ENCODE assay signal across 10 mouse cellular contexts in genomic region chr9:105522063-105522462, GRCm38 (mm10). TPM values are rescaled to one million over a fixed set of nuclear protein-coding genes. Genes with fewer than 3 reads are reported as not detected.
DNase-seq lines count a peak whose midpoint lies in the region; ATAC-seq lines count a peak whose summit lies in the region.
"Had no signal": no experiment of that assay in that cellular context is flagged by ENCODE, and none has a peak within 500 bp of the region (broad histone marks: within the 10 kb centered on the region; RNA-seq: fewer than 3 reads in every experiment).

No protein-coding gene starts in this region.

- no peak overlapping the region for H3K9ac ChIP-seq in hindbrain, embryonic 14.5 days
- H3K9ac ChIP-seq in hindbrain, embryonic 16.5 days (ENCODE audit: low read depth, low read length): no peak overlapping the region
- no peak overlapping the region for H3K9ac ChIP-seq in liver, embryonic 12.5 days

- intact Hi-C loops in left cerebral cortex, postnatal 10 days (cut with DNase I): no loop called here

- no peaks in the 10 kb centered on the region for H3K9me3 ChIP-seq in hindbrain, embryonic 14.5 days (ENCODE audit: control insufficient read depth, low read length)
- no peaks in the 10 kb centered on the region for H3K9me3 ChIP-seq in hindbrain, embryonic 16.5 days (ENCODE audit: control insufficient read depth, low read length)
- H3K9me3 ChIP-seq in liver, embryonic 12.5 days (replicated peaks): no peaks in the 10 kb centered on the region

- H3K4me3 ChIP-seq in hindbrain, embryonic 14.5 days (replicated peaks; ENCODE audit: low read length): no peak overlapping the region
- no peak overlapping the region for H3K4me3 ChIP-seq in hindbrain, embryonic 16.5 days (ENCODE audit: low read length)
- no peak overlapping the region for H3K4me3 ChIP-seq in liver, embryonic 12.5 days

- H3K27ac ChIP-seq in hindbrain, embryonic 14.5 days: peak overlapping the region; percentile 55
- no peak overlapping the region for H3K27ac ChIP-seq in hindbrain, embryonic 16.5 days (ENCODE audit: low read depth, low read length)
- H3K27ac ChIP-seq in liver, embryonic 12.5 days: peak overlapping the region; percentile 72

- H3K27me3 ChIP-seq in hindbrain, embryonic 14.5 days (ENCODE audit: control insufficient read depth, insufficient read depth, low read length): no peaks in the 10 kb centered on the region
- H3K27me3 ChIP-seq in hindbrain, embryonic 16.5 days (replicated peaks; ENCODE audit: control insufficient read depth, insufficient read depth, low read length): no peaks in the 10 kb centered on the region
- no peaks in the 10 kb centered on the region for H3K27me3 ChIP-seq in liver, embryonic 12.5 days (replicated peaks)

- H3K4me1 ChIP-seq in hindbrain, embryonic 14.5 days (replicated peaks; ENCODE audit: control insufficient read depth, insufficient read depth, low read length): peaks cover 39% of the 10 kb centered on the region
- H3K4me1 ChIP-seq in hindbrain, embryonic 16.5 days (ENCODE audit: control insufficient read depth, insufficient read depth, low read depth, low read length): peaks cover 9% of the 10 kb centered on the region
- peaks cover 51% of the 10 kb centered on the region for H3K4me1 ChIP-seq in liver, embryonic 12.5 days

- WGBS in hindbrain, embryonic 14.5 days: 45% methylated on average over 3 of the region's 3 CpGs
- 52% methylated on average over 3 of the region's 3 CpGs for WGBS in hindbrain, embryonic 16.5 days
- WGBS in liver, embryonic 12.5 days (ENCODE audit: insufficient replicate concordance): 16% methylated on average over 3 of the region's 3 CpGs

- no peak for ATAC-seq in hindbrain, embryonic 14.5 days (ENCODE audit: low FRiP score)
- ATAC-seq in hindbrain, embryonic 16.5 days: no peak
- ATAC-seq in liver, embryonic 12.5 days: peak; percentile 48
- ATAC-seq: forebrain, embryonic 16.5 days had no signal

- H3K4me2 ChIP-seq in hindbrain, embryonic 14.5 days (replicated peaks): no peak overlapping the region
- H3K4me2 ChIP-seq in hindbrain, embryonic 16.5 days (ENCODE audit: low read length): no peak overlapping the region
- peak overlapping the region; percentile 70 for H3K4me2 ChIP-seq in liver, embryonic 12.5 days

- no peak for DNase-seq in hindbrain, embryonic 14.5 days (ENCODE audit: low spot score)
- DNase-seq in A20 (ENCODE audit: low read depth, low spot score) (peak; percentile 12), MEL-GATA-1-ER (ENCODE audit: extremely low read depth, low read depth) (peak; percentile 88)
- no peak for DNase-seq in left cerebral cortex, postnatal 10 days (ENCODE audit: extremely low spot score in 1 of 2, low spot score in 2 of 2)
- no peak for DNase-seq in urinary bladder, postnatal 36 days (ENCODE audit: low spot score in 2 of 2)
- DNase-seq in B cell, adult 2 months: no peak
- DNase-seq: embryo, embryonic 11 days had no signal

- no peaks in the 10 kb centered on the region for H3K36me3 ChIP-seq in hindbrain, embryonic 14.5 days (replicated peaks; ENCODE audit: control insufficient read depth, insufficient read depth)
- no peaks in the 10 kb centered on the region for H3K36me3 ChIP-seq in hindbrain, embryonic 16.5 days (ENCODE audit: control insufficient read depth, insufficient read depth, low read length)
- H3K36me3 ChIP-seq in liver, embryonic 12.5 days: no peaks in the 10 kb centered on the region

RNA-seq across cellular contexts. Expression of gene Atp2c1, which starts 5.1 kb away (rescaled TPM):
- polyA plus RNA-seq in hindbrain, embryonic 14.5 days (2014; fragmentation: Nextera tagmentation; extraction: Ambion mirVana): 118 and 139 TPM in 2 replicates
- 96.7 and 105 TPM in 2 replicates for polyA plus RNA-seq in hindbrain, embryonic 16.5 days (2015; fragmentation: Nextera tagmentation; extraction: Ambion mirVana)
- polyA plus RNA-seq in liver, embryonic 12.5 days (2016; fragmentation: Nextera tagmentation; extraction: Ambion mirVana): 33.8 and 34.1 TPM in 2 replicates
- total RNA-seq in left cerebral cortex, postnatal 10 days (2021): 100 to 1,000 TPM; 265 to 279 TPM

Comparison
In these comparisons a context has a peak if more than half of its experiments do, and no peak if none do; other contexts are left out.
1. DNase-seq: peak in A20 (single experiment) and MEL-GATA-1-ER (single experiment); none in hindbrain, embryonic 14.5 days (single experiment), left cerebral cortex, postnatal 10 days (0 of 2), urinary bladder, postnatal 36 days (0 of 2) and B cell, adult 2 months (0 of 2).